Mouse (Mus musculus): ENCODE data around the gene Pdia2.
"Not testable (repeated sequence)": the region's sequence is repeated elsewhere in the genome, so short reads cannot be mapped to it uniquely, and the experiment has no call there.

Pdia2 gene

GRCm38 (mm10) chr17:26200831-26201705 lies 2.2 kb upstream of the Pdia2 start:
- DNase-seq (ENCODE audit: low read depth, low spot score) = no peak

GRCm38 (mm10) chr17:26192481-26193190 lies 6.3 kb downstream of the Pdia2 start:
- DNase-seq (ENCODE audit: low read depth, low spot score) = no peak

- DNase-seq (ENCODE audit: low read depth, low spot score) = not testable (repeated sequence)
Measured at GRCm38 (mm10) chr17:26191486-26191885, 7.4 kb downstream of the Pdia2 start.

GRCm38 (mm10) chr17:26188091-26188805 lies 10.6 kb downstream of the Pdia2 start:
- DNase-seq (ENCODE audit: low read depth, low spot score) = no peak

GRCm38 (mm10) chr17:26187592-26187991 lies 11.3 kb downstream of the Pdia2 start:
- no peak for DNase-seq (ENCODE audit: low read depth, low spot score)

GRCm38 (mm10) chr17:26181179-26181578 lies 17.7 kb downstream of the Pdia2 start:
- no peak for DNase-seq (ENCODE audit: low read depth, low spot score)

- DNase-seq (ENCODE audit: low read depth, low spot score) = no peak
Measured at GRCm38 (mm10) chr17:26178611-26179010, 20.3 kb downstream of the Pdia2 start.

GRCm38 (mm10) chr17:26175248-26175647 lies 23.6 kb downstream of the Pdia2 start:
- not testable (repeated sequence) for DNase-seq (ENCODE audit: low read depth, low spot score)

- no peak for DNase-seq (ENCODE audit: low read depth, low spot score)
Measured at GRCm38 (mm10) chr17:26168039-26168438, 30.8 kb downstream of the Pdia2 start.

- DNase-seq (ENCODE audit: low read depth, low spot score) = no peak
Measured at GRCm38 (mm10) chr17:26162736-26163135, 36.2 kb downstream of the Pdia2 start.

- DNase-seq (ENCODE audit: low read depth, low spot score) = no peak
Measured at GRCm38 (mm10) chr17:26151886-26152630, 46.8 kb downstream of the Pdia2 start.

- no peak for DNase-seq (ENCODE audit: low read depth, low spot score)
Measured at GRCm38 (mm10) chr17:26149056-26149455, 49.8 kb downstream of the Pdia2 start.

Data from WW6 (cell line).